Mouse (Mus musculus) forebrain, embryonic 13.5 days (tissue): Measurements from ENCODE around the gene Tsn. TPM values are rescaled to one million over a fixed set of nuclear protein-coding genes. Genes with fewer than 3 reads are reported as not detected.

Experiments
- ATAC-seq: fragments of 200-750 bp; cut with Nextera tagmentation; 2 replicates; pipeline ENCODE4 v1.8.0; 2017
- H3K27ac ChIP-seq: fragments of 300-500 bp; sonication (generic); 2 replicates; pipeline ENCODE4 v1.5.1; 2015; ENCODE audit warnings: inconsistent platforms, mild to moderate bottlenecking, moderate library complexity
- H3K27me3 ChIP-seq: fragments of 300-500 bp; sonication (generic); 2 replicates; pipeline ENCODE4 v1.6.1; 2015; ENCODE audit warnings: mild to moderate bottlenecking, inconsistent platforms
- H3K36me3 ChIP-seq: fragments of 300-500 bp; sonication (generic); 2 replicates; pipeline ENCODE4 v1.6.1; 2015; ENCODE audit warnings: mild to moderate bottlenecking, inconsistent platforms; ENCODE audit not compliant: poor library complexity, severe bottlenecking
- H3K4me1 ChIP-seq: fragments of 300-500 bp; sonication (generic); 2 replicates; pipeline ENCODE4 v1.6.1; 2015; ENCODE audit warnings: inconsistent platforms
- H3K4me2 ChIP-seq: fragments of 300-500 bp; sonication (generic); 2 replicates; pipeline ENCODE4 v1.6.1; 2015; ENCODE audit warnings: inconsistent platforms, mild to moderate bottlenecking, moderate library complexity
- H3K4me3 ChIP-seq: fragments of 300-500 bp; sonication (generic); 2 replicates; pipeline ENCODE4 v1.5.1; 2015; ENCODE audit warnings: mild to moderate bottlenecking, inconsistent platforms
- H3K9ac ChIP-seq: fragments of 300-500 bp; sonication (generic); 2 replicates; pipeline ENCODE4 v1.6.1; 2015; ENCODE audit warnings: mild to moderate bottlenecking, inconsistent platforms
- H3K9me3 ChIP-seq: fragments of 300-500 bp; sonication (generic); replicated peaks from 2 replicates; pipeline ENCODE4 v1.6.1; 2016; ENCODE audit warnings: inconsistent platforms
- WGBS: fragments of 180-500 bp; shearing (Covaris S2); methylation state at CpG from one replicate; pipeline ENCODE4 v1.1.7; 2015; 5-methylcytosine and 5-hydroxymethylcytosine counted together
- polyA plus RNA-seq: library from polyadenylated mRNA; unstranded; fragments of >200 nt; fragmentation: Nextera tagmentation; extraction: Ambion mirVana; gene quantifications from 2 replicates; pipeline ENCODE4 v1.2.1, GENCODE M21; 2015

Gene Tsn
- 495 and 500 TPM in 2 replicates for polyA plus RNA-seq

DNA sequence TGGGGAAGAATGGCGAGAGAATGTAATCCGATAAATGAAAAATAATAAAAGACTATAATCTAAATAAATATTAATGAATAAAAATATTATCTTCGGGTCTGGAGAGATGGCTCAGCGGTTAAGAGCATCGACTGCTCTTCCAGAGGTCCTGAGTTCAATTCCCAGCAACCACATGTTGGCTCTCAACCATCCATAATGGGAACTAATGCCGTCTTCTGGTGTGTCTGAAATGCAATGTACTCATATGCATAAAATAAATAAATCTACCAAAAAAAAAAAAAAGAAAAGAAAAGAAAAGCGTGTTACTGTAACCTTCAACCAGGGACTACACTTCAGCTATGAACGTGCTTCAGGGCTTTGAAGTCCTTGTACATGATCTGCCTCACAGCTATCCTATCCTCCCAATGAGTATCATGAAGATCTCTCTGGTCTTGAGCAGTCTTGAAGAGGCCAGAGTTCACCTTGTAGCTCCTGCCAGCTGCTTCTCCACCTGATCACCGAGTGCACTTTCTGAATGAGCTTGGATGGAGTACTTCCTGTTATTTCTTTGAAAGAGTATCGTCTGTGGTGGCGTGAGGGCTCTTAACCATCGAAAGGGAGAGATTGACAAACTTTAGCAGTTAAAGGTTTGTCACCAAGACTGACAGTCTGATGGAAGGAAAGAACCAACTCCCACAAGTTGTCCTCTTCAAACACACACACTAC, at the start of gene Tsn:
Gene Tsn, minus strand, starts transcription at position 118 of the 705 bp plus-strand sequence.
- Histone ChIP-seq H3K4me1 (peaks cover 9% of the 10 kb centered on the region), H3K27me3 (peaks cover 6% of the 10 kb centered on the region; the same call in 1 of the 2 replicates), H3K9me3 (no peaks in the 10 kb centered on the region), H3K4me2 (peak within 1 kb of the TSS; percentile 77), H3K27ac (peak within 1 kb of the TSS; percentile 93), H3K4me3 (peak within 1 kb of the TSS; percentile 85), H3K9ac (peak within 1 kb of the TSS; percentile 85), H3K36me3 (peaks cover 7% of the 10 kb centered on the region)
- 57% methylated on average over 12 of the region's 12 CpGs for WGBS
- peak; percentile 28 for ATAC-seq

- no peaks in the 10 kb centered on the region for H3K4me1 ChIP-seq
- H3K4me2 ChIP-seq = no peak overlapping the region
- WGBS = 71% methylated on average over 6 of the region's 6 CpGs
- no peak overlapping the region for H3K4me3 ChIP-seq
- no peaks in the 10 kb centered on the region for H3K36me3 ChIP-seq
- ATAC-seq = no peak
- H3K9me3 ChIP-seq = no peaks in the 10 kb centered on the region
- no peak overlapping the region for H3K27ac ChIP-seq
- H3K9ac ChIP-seq = no peak overlapping the region
- no peaks in the 10 kb centered on the region for H3K27me3 ChIP-seq
Observed at GRCm38 (mm10) chr1:118359071-118359761, 47.7 kb upstream of the Tsn start.

GRCm38 (mm10) chr1:118349922-118350321, 38.4 kb upstream of the Tsn start:
- 80% methylated on average over 3 of the region's 3 CpGs for WGBS

GRCm38 (mm10) chr1:118343649-118344435, 32.3 kb upstream of the Tsn start:
- Histone ChIP-seq H3K9ac (no peak overlapping the region), H3K4me2 (no peak overlapping the region), H3K9me3 (no peaks in the 10 kb centered on the region), H3K36me3 (no peaks in the 10 kb centered on the region), H3K4me1 (no peaks in the 10 kb centered on the region), H3K27me3 (no peaks in the 10 kb centered on the region), H3K27ac (no peak overlapping the region), H3K4me3 (no peak overlapping the region)
- ATAC-seq = no peak
- 45% methylated on average over 6 of the region's 6 CpGs for WGBS

More at GRCm38 (mm10) chr1:118349922-118350321, 38.4 kb upstream of the Tsn start:
- Histone ChIP-seq H3K4me3 (no peak overlapping the region), H3K9me3 (no peaks in the 10 kb centered on the region), H3K36me3 (no peaks in the 10 kb centered on the region), H3K4me2 (no peak overlapping the region), H3K4me1 (no peaks in the 10 kb centered on the region), H3K27me3 (no peaks in the 10 kb centered on the region), H3K9ac (no peak overlapping the region), H3K27ac (no peak overlapping the region)
- no peak for ATAC-seq

GRCm38 (mm10) chr1:118337921-118338320, 26.4 kb upstream of the Tsn start:
- no peak overlapping the region for H3K4me3 ChIP-seq
- H3K9ac ChIP-seq = no peak overlapping the region
- 82% methylated on average over 5 of the region's 5 CpGs for WGBS
- no peaks in the 10 kb centered on the region for H3K9me3 ChIP-seq
- no peak for ATAC-seq
- H3K27ac ChIP-seq = no peak overlapping the region
- H3K4me1 ChIP-seq = no peaks in the 10 kb centered on the region
- H3K27me3 ChIP-seq = no peaks in the 10 kb centered on the region
- H3K4me2 ChIP-seq = no peak overlapping the region
- peaks cover 32% of the 10 kb centered on the region for H3K36me3 ChIP-seq

- H3K4me1 ChIP-seq = no peaks in the 10 kb centered on the region
- H3K9ac ChIP-seq = no peak overlapping the region
- H3K9me3 ChIP-seq = no peaks in the 10 kb centered on the region
- H3K4me2 ChIP-seq = no peak overlapping the region
- ATAC-seq = no peak
- no peak overlapping the region for H3K27ac ChIP-seq
- H3K36me3 ChIP-seq = peaks cover 53% of the 10 kb centered on the region
- H3K27me3 ChIP-seq = no peaks in the 10 kb centered on the region
- no peak overlapping the region for H3K4me3 ChIP-seq
Observed at GRCm38 (mm10) chr1:118335847-118336246, 24.3 kb upstream of the Tsn start.

DNA sequence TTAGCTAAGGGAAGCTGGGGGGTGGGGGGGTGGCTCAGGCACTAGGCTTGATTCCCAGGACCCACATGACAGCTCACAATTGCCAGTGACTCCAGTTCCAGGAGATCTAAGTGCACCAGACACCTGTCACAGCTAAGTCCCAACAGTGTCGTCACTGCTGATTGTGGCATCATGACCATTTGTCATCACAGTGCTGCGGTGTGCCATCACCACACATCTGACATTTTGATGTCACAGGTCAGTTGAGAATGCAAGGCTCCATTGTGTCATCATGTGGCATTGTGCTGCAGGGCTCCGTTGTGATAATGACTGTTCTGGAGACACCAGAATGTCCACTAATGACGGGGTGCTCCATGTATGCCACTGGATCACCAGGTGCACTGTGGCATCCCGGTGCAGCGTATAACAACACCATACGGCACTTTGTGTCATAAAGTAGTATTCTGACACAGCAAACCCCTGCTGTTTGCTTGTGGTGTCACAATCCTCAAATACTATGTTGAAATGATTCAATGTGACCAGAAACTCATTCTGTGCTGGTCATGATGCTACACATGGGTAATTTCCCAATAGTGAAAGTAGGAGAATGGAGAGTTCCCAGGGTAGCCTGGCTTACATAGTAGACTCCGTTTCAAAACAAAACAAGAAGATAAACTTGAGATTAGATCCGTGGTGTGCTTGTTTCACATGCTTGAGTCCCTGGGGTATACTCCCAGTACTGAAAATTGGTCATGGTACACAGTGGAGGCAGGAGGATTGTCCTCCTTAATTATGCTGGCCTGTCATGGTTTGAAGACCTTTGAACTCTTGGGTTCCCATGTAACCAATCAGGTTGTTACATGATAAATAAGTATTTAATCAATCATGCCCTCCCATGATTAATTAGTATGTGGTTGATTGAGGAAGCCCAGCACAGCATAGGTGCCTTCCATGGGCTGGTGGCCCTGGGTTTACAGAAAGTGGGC, 23.5 kb upstream of the Tsn start:
- Histone ChIP-seq H3K9me3 (no peaks in the 10 kb centered on the region), H3K27me3 (no peaks in the 10 kb centered on the region), H3K27ac (no peak overlapping the region), H3K4me1 (no peaks in the 10 kb centered on the region), H3K4me3 (no peak overlapping the region), H3K36me3 (peaks cover 61% of the 10 kb centered on the region), H3K4me2 (no peak overlapping the region), H3K9ac (no peak overlapping the region)
- WGBS = 90% methylated on average over 9 of the region's 9 CpGs
- no peak for ATAC-seq

GRCm38 (mm10) chr1:118321661-118322201, 10.2 kb upstream of the Tsn start, which contains the start of gene Nifk:
Gene Nifk, plus strand, starts transcription at chr1:118321839.
- peak within 1 kb of the TSS; percentile 82 for H3K9ac ChIP-seq
- H3K4me3 ChIP-seq = peak within 1 kb of the TSS; percentile 94
- H3K36me3 ChIP-seq = peaks cover 25% of the 10 kb centered on the region
- H3K27me3 ChIP-seq = peaks cover 8% of the 10 kb centered on the region; the same call in 1 of the 2 replicates
- under 1% methylated on average over 37 of the region's 37 CpGs for WGBS
- H3K4me1 ChIP-seq = peaks cover 10% of the 10 kb centered on the region
- no peaks in the 10 kb centered on the region for H3K9me3 ChIP-seq
- peak within 1 kb of the TSS; percentile 92 for H3K4me2 ChIP-seq
- H3K27ac ChIP-seq = peak within 1 kb of the TSS; percentile 40
- ATAC-seq = peak; percentile 97

- Histone ChIP-seq H3K27me3 (peaks cover 8% of the 10 kb centered on the region; the same call in 1 of the 2 replicates), H3K9ac (no peak overlapping the region), H3K9me3 (no peaks in the 10 kb centered on the region), H3K36me3 (peaks cover 22% of the 10 kb centered on the region), H3K4me1 (peaks cover 10% of the 10 kb centered on the region), H3K27ac (no peak overlapping the region), H3K4me3 (no peak overlapping the region), H3K4me2 (no peak overlapping the region)
- 68% methylated on average over 2 of the region's 2 CpGs for WGBS
- ATAC-seq = no peak
Observed at GRCm38 (mm10) chr1:118320696-118321095, 9.2 kb upstream of the Tsn start.

- peak overlapping the region; percentile 77 for H3K4me2 ChIP-seq
- H3K4me1 ChIP-seq = peaks cover 9% of the 10 kb centered on the region
- H3K4me3 ChIP-seq = peak overlapping the region; percentile 85
- H3K27me3 ChIP-seq = peaks cover 6% of the 10 kb centered on the region; the same call in 1 of the 2 replicates
- peak overlapping the region; percentile 85 for H3K9ac ChIP-seq
- WGBS = 0% methylated on average over 67 of the region's 67 CpGs
- H3K36me3 ChIP-seq = peaks cover 15% of the 10 kb centered on the region
- peak overlapping the region; percentile 93 for H3K27ac ChIP-seq
- H3K9me3 ChIP-seq = no peaks in the 10 kb centered on the region
- ATAC-seq = peak; percentile 99
Observed at GRCm38 (mm10) chr1:118310780-118311621, 538 bp downstream of the Tsn start.
